Mouse (Mus musculus): ENCODE measurements around the gene Tmem135. TPM values are rescaled to one million over a fixed set of nuclear protein-coding genes. Genes with fewer than 3 reads are reported as not detected.

Tmem135 gene
- polyA plus RNA-seq, 1 experiment from 2014 or later: 28.8 TPM

DNA sequence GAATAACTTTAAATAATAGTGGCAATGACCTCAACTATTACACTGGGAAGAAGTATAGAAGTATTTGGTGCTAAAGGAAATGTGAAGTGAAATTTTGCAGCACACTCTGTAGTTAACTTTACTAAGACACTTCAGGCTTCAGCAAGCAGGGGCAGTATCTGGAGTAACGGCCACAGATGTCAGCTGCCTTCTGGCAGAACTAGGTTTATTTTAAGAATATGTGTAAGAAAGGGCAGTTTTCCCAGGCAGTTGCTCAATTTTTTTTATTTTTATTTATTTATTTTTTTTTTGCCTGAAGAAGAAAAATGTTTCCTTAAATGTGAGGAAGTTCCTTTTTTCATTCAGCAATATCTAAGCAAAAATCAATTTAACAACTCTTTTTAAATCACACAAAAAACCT lies 187.4 kb downstream of the Tmem135 start:
- WGBS: 57% methylated on average over 1 of the region's 1 CpGs
- H3K4me2 ChIP-seq (ENCODE audit: low read length): no peak overlapping the region
- 0 out of 2 replicates have a peak, but pooled peaks cover 5% of the 10 kb centered on the region for H3K4me1 ChIP-seq (ENCODE audit: control insufficient read depth, insufficient read depth, low read length)
- ATAC-seq: no peak
- no peak overlapping the region for H3K9ac ChIP-seq (ENCODE audit: low read depth, low read length)
- H3K27ac ChIP-seq (ENCODE audit: low read length): no peak overlapping the region
- H3K9me3 ChIP-seq (replicated peaks; ENCODE audit: control insufficient read depth, low read length, poor library complexity, severe bottlenecking): no peaks in the 10 kb centered on the region
- no peaks in the 10 kb centered on the region for H3K36me3 ChIP-seq (ENCODE audit: control insufficient read depth, insufficient read depth, low read length)
- no peaks in the 10 kb centered on the region for H3K27me3 ChIP-seq (ENCODE audit: control insufficient read depth, insufficient read depth, low read depth, low read length)
- H3K4me3 ChIP-seq (ENCODE audit: low read depth, low read length): no peak overlapping the region

DNA sequence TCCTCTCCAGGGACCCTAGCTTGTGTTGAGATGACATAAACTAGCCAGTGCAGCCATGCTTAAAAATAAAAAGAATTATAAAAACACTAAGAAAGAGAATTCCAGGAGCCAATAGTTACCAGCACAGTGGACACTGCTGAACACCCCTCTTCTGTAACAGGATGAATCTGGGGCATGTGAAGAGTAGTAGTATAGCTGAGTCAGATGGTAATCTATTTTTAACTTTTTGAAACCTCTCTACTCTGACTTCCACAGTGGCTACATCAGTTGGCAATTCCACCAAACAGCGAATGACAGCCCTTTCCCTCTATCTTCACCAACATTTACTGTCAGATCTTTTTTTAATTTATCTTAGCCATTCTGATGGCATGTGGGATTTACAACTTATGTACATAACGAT lies 187.9 kb downstream of the Tmem135 start:
- H3K4me2 ChIP-seq (ENCODE audit: low read length): no peak overlapping the region
- no peak overlapping the region for H3K4me3 ChIP-seq (ENCODE audit: low read depth, low read length)
- no peaks in the 10 kb centered on the region for H3K27me3 ChIP-seq (ENCODE audit: control insufficient read depth, insufficient read depth, low read depth, low read length)
- WGBS: 94% methylated on average over 2 of the region's 2 CpGs
- no peaks in the 10 kb centered on the region for H3K9me3 ChIP-seq (replicated peaks; ENCODE audit: control insufficient read depth, low read length, poor library complexity, severe bottlenecking)
- ATAC-seq: 0 out of 2 replicates have a peak, but pooled peaks have one; percentile 36
- H3K27ac ChIP-seq (ENCODE audit: low read length): no peak overlapping the region
- H3K4me1 ChIP-seq (ENCODE audit: control insufficient read depth, insufficient read depth, low read length): 0 out of 2 replicates have a peak, but pooled peaks cover 5% of the 10 kb centered on the region
- H3K36me3 ChIP-seq (ENCODE audit: control insufficient read depth, insufficient read depth, low read length): no peaks in the 10 kb centered on the region
- no peak overlapping the region for H3K9ac ChIP-seq (ENCODE audit: low read depth, low read length)

DNA sequence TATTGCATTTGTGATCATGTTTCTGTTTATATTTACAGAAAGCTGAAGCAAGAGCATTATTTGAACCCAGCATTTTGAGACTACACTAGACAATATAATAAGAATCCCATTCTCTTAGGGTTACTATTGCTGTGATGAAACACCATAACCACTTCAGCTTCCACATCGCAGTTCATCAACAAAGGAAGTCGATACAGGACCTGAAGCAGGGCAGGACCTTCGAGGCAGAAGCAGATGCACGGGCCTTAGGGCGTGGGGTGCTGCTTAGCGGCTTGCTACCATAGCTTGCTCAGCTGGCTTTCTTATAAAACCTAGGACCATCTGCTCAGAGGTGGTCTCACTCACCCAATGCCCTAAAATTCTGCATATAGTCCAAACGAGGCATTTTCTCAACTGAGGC lies 188.3 kb downstream of the Tmem135 start:
- no peak overlapping the region for H3K27ac ChIP-seq (ENCODE audit: low read length)
- H3K4me2 ChIP-seq (ENCODE audit: low read length): no peak overlapping the region
- no peak overlapping the region for H3K9ac ChIP-seq (ENCODE audit: low read depth, low read length)
- H3K36me3 ChIP-seq (ENCODE audit: control insufficient read depth, insufficient read depth, low read length): no peaks in the 10 kb centered on the region
- H3K4me3 ChIP-seq (ENCODE audit: low read depth, low read length): no peak overlapping the region
- 63% methylated on average over 7 of the region's 7 CpGs for WGBS
- H3K4me1 ChIP-seq (ENCODE audit: control insufficient read depth, insufficient read depth, low read length): 0 out of 2 replicates have a peak, but pooled peaks cover 5% of the 10 kb centered on the region
- no peaks in the 10 kb centered on the region for H3K27me3 ChIP-seq (ENCODE audit: control insufficient read depth, insufficient read depth, low read depth, low read length)
- peak; percentile 39; the same call in 1 of the 2 replicates for ATAC-seq
- H3K9me3 ChIP-seq (replicated peaks; ENCODE audit: control insufficient read depth, low read length, poor library complexity, severe bottlenecking): no peaks in the 10 kb centered on the region

DNA sequence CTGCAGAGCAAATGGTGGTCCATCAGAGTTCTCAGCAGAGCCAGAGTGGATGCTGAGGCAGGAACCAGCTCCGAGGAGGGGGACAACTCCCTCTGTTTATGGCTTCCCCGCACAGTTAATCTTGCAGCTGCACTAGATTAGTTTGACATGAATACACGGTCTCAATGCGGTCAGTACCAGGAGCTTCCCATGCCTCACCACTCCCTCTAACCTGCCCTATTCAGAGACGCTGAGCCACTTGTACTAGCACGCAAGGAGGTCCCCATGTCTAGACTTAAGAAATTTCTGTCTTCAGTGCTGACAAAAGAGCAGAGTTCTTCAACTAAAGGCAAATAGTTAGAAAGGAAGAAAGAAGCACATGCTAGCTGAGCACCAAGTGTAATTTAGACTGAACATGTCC lies 193.5 kb downstream of the Tmem135 start:
- Histone ChIP-seq H3K4me1 (ENCODE audit: control insufficient read depth, insufficient read depth, low read length) (peaks cover 12% of the 10 kb centered on the region), H3K4me3 (ENCODE audit: low read depth, low read length) (no peak overlapping the region), H3K9me3 (replicated peaks; ENCODE audit: control insufficient read depth, low read length, poor library complexity, severe bottlenecking) (no peaks in the 10 kb centered on the region), H3K9ac (ENCODE audit: low read depth, low read length) (no peak overlapping the region), H3K36me3 (ENCODE audit: control insufficient read depth, insufficient read depth, low read length) (no peaks in the 10 kb centered on the region), H3K27ac (ENCODE audit: low read length) (no peak overlapping the region), H3K4me2 (ENCODE audit: low read length) (no peak overlapping the region), H3K27me3 (ENCODE audit: control insufficient read depth, insufficient read depth, low read depth, low read length) (no peaks in the 10 kb centered on the region)
- WGBS: 9% methylated on average over 6 of the region's 6 CpGs
- ATAC-seq: no peak

DNA sequence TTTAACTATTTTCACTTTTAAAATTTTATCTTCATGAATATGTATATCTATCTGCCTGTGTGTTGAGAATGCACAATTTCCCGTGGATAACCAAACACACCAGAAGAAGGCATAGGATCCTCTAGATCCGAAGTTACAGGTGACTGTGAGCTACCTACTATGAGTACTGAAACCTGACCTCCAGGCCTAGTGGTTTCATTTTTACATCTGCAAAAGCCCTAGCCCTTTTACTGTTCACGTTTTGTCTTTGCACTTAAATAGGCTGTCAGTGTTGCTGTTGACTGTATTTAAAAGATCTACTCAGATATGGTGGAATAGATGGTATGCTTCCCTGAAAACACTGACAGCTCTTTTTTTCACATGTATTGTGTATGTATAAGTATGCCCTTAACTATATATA lies 197.9 kb downstream of the Tmem135 start:
- WGBS: 83% methylated on average over 3 of the region's 3 CpGs
- H3K27me3 ChIP-seq (ENCODE audit: control insufficient read depth, insufficient read depth, low read depth, low read length): no peaks in the 10 kb centered on the region
- peaks cover 9% of the 10 kb centered on the region for H3K4me1 ChIP-seq (ENCODE audit: control insufficient read depth, insufficient read depth, low read length)
- no peak for ATAC-seq
- H3K4me2 ChIP-seq (ENCODE audit: low read length): no peak overlapping the region
- H3K9ac ChIP-seq (ENCODE audit: low read depth, low read length): no peak overlapping the region
- H3K4me3 ChIP-seq (ENCODE audit: low read depth, low read length): no peak overlapping the region
- H3K27ac ChIP-seq (ENCODE audit: low read length): no peak overlapping the region
- H3K9me3 ChIP-seq (replicated peaks; ENCODE audit: control insufficient read depth, low read length, poor library complexity, severe bottlenecking): no peaks in the 10 kb centered on the region
- H3K36me3 ChIP-seq (ENCODE audit: control insufficient read depth, insufficient read depth, low read length): no peaks in the 10 kb centered on the region

DNA sequence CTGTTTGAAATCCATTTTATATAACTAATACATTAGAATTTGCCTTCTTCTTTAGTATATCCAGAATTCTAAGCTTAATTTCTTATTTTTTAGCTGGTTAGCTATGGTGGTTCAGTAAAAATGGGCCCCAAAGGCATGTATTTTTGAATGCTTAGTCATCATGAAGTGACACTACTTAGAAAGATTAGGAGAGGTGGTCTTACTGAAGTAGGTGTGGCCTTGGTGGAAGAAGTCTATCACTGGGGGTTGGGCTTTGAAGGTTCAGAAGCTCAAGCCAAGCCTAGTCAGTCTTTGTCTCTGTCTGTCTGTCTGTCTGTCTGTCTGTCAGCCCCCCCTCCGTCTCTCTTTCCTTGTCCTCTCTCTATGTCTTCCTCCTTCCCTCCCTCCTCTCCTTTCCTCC lies 198.6 kb downstream of the Tmem135 start:
- WGBS: 81% methylated on average over 1 of the region's 1 CpGs

DNA sequence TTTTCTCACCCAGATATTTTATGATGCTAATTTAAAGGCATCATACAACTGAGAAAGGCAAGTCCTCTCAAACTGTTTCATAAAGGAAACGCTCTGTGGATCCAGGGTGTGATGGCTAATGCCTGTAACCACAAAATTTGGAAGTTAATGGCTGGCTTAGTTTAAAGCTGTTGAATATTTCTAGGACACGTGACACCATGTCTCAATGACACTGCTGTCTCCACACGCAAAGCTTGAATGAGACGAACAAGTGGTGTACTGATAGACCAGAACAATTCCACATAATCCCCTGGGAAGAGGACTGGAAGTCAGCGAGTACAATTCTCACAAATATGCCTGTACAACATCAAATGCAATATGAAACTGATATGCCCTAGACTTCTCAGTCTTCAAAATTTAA lies 200.9 kb downstream of the Tmem135 start:
- Histone ChIP-seq H3K4me3 (ENCODE audit: low read depth, low read length) (no peak overlapping the region), H3K4me2 (ENCODE audit: low read length) (no peak overlapping the region), H3K36me3 (ENCODE audit: control insufficient read depth, insufficient read depth, low read length) (no peaks in the 10 kb centered on the region), H3K9ac (ENCODE audit: low read depth, low read length) (no peak overlapping the region), H3K4me1 (ENCODE audit: control insufficient read depth, insufficient read depth, low read length) (peaks cover 4% of the 10 kb centered on the region; the same call in 1 of the 2 replicates), H3K27me3 (ENCODE audit: control insufficient read depth, insufficient read depth, low read depth, low read length) (no peaks in the 10 kb centered on the region), H3K27ac (ENCODE audit: low read length) (no peak overlapping the region), H3K9me3 (replicated peaks; ENCODE audit: control insufficient read depth, low read length, poor library complexity, severe bottlenecking) (no peaks in the 10 kb centered on the region)
- ATAC-seq: no peak
- WGBS: 67% methylated on average over 5 of the region's 5 CpGs

More for the DNA sequence above, 198.6 kb downstream of the Tmem135 start:
- Histone ChIP-seq H3K4me1 (ENCODE audit: control insufficient read depth, insufficient read depth, low read length) (peaks cover 6% of the 10 kb centered on the region), H3K9ac (ENCODE audit: low read depth, low read length) (no peak overlapping the region), H3K27me3 (ENCODE audit: control insufficient read depth, insufficient read depth, low read depth, low read length) (no peaks in the 10 kb centered on the region), H3K4me3 (ENCODE audit: low read depth, low read length) (no peak overlapping the region), H3K4me2 (ENCODE audit: low read length) (no peak overlapping the region), H3K9me3 (replicated peaks; ENCODE audit: control insufficient read depth, low read length, poor library complexity, severe bottlenecking) (no peaks in the 10 kb centered on the region), H3K36me3 (ENCODE audit: control insufficient read depth, insufficient read depth, low read length) (no peaks in the 10 kb centered on the region), H3K27ac (ENCODE audit: low read length) (no peak overlapping the region)
- no peak for ATAC-seq

DNA sequence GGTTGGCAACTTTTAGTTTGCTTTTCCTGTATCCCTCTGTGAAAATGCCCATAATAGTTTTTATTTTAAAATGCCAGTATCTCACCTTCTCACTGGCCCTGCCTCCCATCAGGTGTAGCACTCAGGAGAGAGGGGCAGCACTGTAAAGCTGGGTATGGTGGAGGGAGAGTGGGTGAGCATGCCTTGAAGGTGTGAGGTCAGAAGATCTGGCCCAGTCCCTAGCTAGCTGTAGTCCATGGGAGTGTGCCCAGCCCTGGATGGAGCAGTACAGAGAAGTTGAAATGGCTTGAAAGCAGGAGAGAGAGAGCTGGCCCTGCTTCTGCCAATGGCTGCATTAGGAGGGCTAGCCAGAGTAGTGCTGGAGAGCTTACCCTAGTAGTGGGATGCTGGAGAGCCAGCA lies 202.1 kb downstream of the Tmem135 start:
- H3K9ac ChIP-seq (ENCODE audit: low read depth, low read length): no peak overlapping the region
- 0 out of 2 replicates have a peak, but pooled peaks have one; percentile 40 for ATAC-seq
- no peaks in the 10 kb centered on the region for H3K27me3 ChIP-seq (ENCODE audit: control insufficient read depth, insufficient read depth, low read depth, low read length)
- H3K9me3 ChIP-seq (replicated peaks; ENCODE audit: control insufficient read depth, low read length, poor library complexity, severe bottlenecking): no peaks in the 10 kb centered on the region
- no peak overlapping the region for H3K4me3 ChIP-seq (ENCODE audit: low read depth, low read length)
- no peak overlapping the region for H3K27ac ChIP-seq (ENCODE audit: low read length)
- no peaks in the 10 kb centered on the region for H3K4me1 ChIP-seq (ENCODE audit: control insufficient read depth, insufficient read depth, low read length)
- no peaks in the 10 kb centered on the region for H3K36me3 ChIP-seq (ENCODE audit: control insufficient read depth, insufficient read depth, low read length)
- no peak overlapping the region for H3K4me2 ChIP-seq (ENCODE audit: low read length)

DNA sequence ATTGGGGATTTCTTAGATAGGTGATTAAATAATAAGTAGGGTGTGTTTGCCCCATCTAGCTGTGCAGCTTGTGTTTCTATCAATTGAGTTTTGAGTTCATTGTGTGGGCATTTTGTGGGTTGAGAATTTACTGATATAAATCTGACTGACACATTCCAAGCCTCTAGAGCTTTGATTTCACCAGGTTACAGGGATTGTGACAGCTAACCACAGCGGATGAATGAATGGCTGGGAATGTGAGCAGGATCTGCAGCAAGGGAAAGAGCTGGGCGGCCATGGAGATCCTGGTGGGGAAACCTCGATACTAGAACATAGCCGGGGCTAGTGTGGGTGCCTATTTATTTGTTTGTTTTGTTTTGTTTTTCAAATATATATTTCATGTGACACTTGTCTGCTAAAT lies 205.5 kb downstream of the Tmem135 start:
- Histone ChIP-seq H3K4me1 (ENCODE audit: control insufficient read depth, insufficient read depth, low read length) (peaks cover 2% of the 10 kb centered on the region; the same call in 1 of the 2 replicates), H3K27me3 (ENCODE audit: control insufficient read depth, insufficient read depth, low read depth, low read length) (no peaks in the 10 kb centered on the region), H3K36me3 (ENCODE audit: control insufficient read depth, insufficient read depth, low read length) (no peaks in the 10 kb centered on the region), H3K9ac (ENCODE audit: low read depth, low read length) (no peak overlapping the region), H3K4me3 (ENCODE audit: low read depth, low read length) (no peak overlapping the region), H3K4me2 (ENCODE audit: low read length) (no peak overlapping the region), H3K27ac (ENCODE audit: low read length) (no peak overlapping the region), H3K9me3 (replicated peaks; ENCODE audit: control insufficient read depth, low read length, poor library complexity, severe bottlenecking) (no peaks in the 10 kb centered on the region)
- no peak for ATAC-seq
- WGBS: 87% methylated on average over 4 of the region's 4 CpGs
